Mouse (Mus musculus) midbrain, embryonic 15.5 days (tissue): Measurements from ENCODE around the gene Lsm7. TPM values are rescaled to one million over a fixed set of nuclear protein-coding genes. Genes with fewer than 3 reads are reported as not detected.
"Not testable (repeated sequence)": the region's sequence is repeated elsewhere in the genome, so short reads cannot be mapped to it uniquely, and the experiment has no call there.

Source experiments
- ATAC-seq: fragments of 200-750 bp; cut with Nextera tagmentation; replicated peaks from 2 replicates; pipeline ENCODE4 v1.8.0; 2017; ENCODE audit warnings: moderate TSS enrichment
- H3K27ac ChIP-seq: fragments of 300-500 bp; sonication (generic); 2 replicates; pipeline ENCODE4 v1.5.1; 2015; ENCODE audit warnings: mild to moderate bottlenecking, inconsistent platforms
- H3K27me3 ChIP-seq: fragments of 300-500 bp; sonication (generic); replicated peaks from 2 replicates; pipeline ENCODE4 v1.6.1; 2015; ENCODE audit warnings: inconsistent platforms
- H3K36me3 ChIP-seq: fragments of 300-500 bp; sonication (generic); replicated peaks from 2 replicates; pipeline ENCODE4 v1.6.1; 2015; ENCODE audit warnings: inconsistent platforms
- H3K4me1 ChIP-seq: fragments of 300-500 bp; sonication (generic); 2 replicates; pipeline ENCODE4 v1.6.1; 2015; ENCODE audit warnings: inconsistent platforms
- H3K4me2 ChIP-seq: fragments of 300-500 bp; sonication (generic); 2 replicates; pipeline ENCODE4 v1.6.1; 2015; ENCODE audit warnings: inconsistent platforms, mild to moderate bottlenecking, moderate library complexity
- H3K4me3 ChIP-seq: fragments of 300-500 bp; sonication (generic); 2 replicates; pipeline ENCODE4 v1.5.1; 2015; ENCODE audit warnings: mild to moderate bottlenecking, inconsistent platforms
- H3K9ac ChIP-seq: fragments of 300-500 bp; sonication (generic); 2 replicates; pipeline ENCODE4 v1.6.1; 2015; ENCODE audit warnings: mild to moderate bottlenecking, inconsistent platforms
- H3K9me3 ChIP-seq: fragments of 300-500 bp; sonication (generic); 2 replicates; pipeline ENCODE4 v1.6.1; 2016; ENCODE audit warnings: inconsistent platforms
- WGBS: fragments of 180-500 bp; shearing (Covaris S2); methylation state at CpG from one replicate; pipeline ENCODE4 v1.1.7; 2015; ENCODE audit warnings: mixed read lengths; 5-methylcytosine and 5-hydroxymethylcytosine counted together
- polyA plus RNA-seq: library from polyadenylated mRNA; unstranded; fragments of >200 nt; fragmentation: Nextera tagmentation; extraction: Ambion mirVana; gene quantifications from 2 replicates; pipeline ENCODE4 v1.2.1, GENCODE M21; 2015

The Lsm7 gene
- polyA plus RNA-seq, 1 experiment from 2014 or later: 214 TPM

DNA sequence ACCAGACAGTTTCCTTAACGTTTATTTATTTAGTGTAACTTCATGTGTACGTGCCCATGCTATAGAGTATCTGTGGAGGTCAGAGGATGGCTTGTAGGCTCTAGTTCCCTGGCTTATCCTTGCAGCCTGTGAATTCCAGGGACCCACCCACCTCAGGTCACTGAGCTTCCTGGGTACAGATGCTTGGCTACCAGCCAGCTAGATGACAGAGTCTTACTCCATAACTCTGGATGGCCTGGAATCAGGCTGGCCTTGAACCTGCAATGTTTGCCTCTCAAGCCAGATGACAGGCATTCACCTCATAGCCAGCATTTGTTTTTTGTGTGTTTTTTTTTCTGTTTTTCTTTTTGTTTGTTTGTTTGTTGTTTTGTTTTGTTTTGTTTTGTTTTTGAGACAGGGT lies 37.8 kb downstream of the Lsm7 start:
- Histone ChIP-seq H3K27ac (no peak overlapping the region), H3K9me3 (no peaks in the 10 kb centered on the region), H3K9ac (no peak overlapping the region), H3K4me2 (no peak overlapping the region), H3K4me3 (no peak overlapping the region), H3K27me3 (no peaks in the 10 kb centered on the region), H3K4me1 (no peaks in the 10 kb centered on the region), H3K36me3 (no peaks in the 10 kb centered on the region)
- 72% methylated on average over 2 of the region's 2 CpGs for WGBS
- no peak for ATAC-seq

GRCm38 (mm10) chr10:80816303-80816702 lies 38.7 kb downstream of the Lsm7 start:
- H3K9me3 ChIP-seq, H3K27me3 ChIP-seq, ATAC-seq, H3K4me2 ChIP-seq, H3K4me1 ChIP-seq, H3K27ac ChIP-seq, H3K9ac ChIP-seq, H3K36me3 ChIP-seq, H3K4me3 ChIP-seq: not testable (repeated sequence)
- 77% methylated on average over 3 of the region's 3 CpGs for WGBS

DNA sequence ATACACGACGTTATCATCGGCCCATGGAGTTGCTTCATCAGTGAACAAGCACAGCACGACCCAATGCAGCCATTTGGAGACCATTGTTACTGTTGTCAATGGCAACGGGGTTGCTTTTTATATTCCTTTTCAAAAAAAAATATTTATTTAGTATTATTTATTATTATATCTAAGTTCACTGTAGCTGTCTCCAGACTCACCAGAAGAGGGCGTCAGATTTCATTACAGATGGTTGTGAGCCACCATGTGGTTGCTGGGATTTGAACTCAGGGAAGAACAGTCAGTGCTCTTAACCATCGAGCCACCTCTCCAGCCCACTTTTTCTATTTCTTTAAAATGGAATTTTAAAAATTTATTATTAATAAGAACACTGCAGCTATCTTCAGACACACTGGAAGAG lies 40.2 kb downstream of the Lsm7 start:
- H3K4me2 ChIP-seq: no peak overlapping the region
- no peak overlapping the region for H3K4me3 ChIP-seq
- WGBS: 65% methylated on average over 7 of the region's 7 CpGs
- no peak for ATAC-seq
- H3K27ac ChIP-seq: no peak overlapping the region
- peaks cover 2% of the 10 kb centered on the region; the same call in 1 of the 2 replicates for H3K4me1 ChIP-seq
- H3K27me3 ChIP-seq: peaks cover 10% of the 10 kb centered on the region
- no peaks in the 10 kb centered on the region for H3K36me3 ChIP-seq
- H3K9me3 ChIP-seq: no peaks in the 10 kb centered on the region
- H3K9ac ChIP-seq: no peak overlapping the region

GRCm38 (mm10) chr10:80813366-80813765 lies 41.6 kb downstream of the Lsm7 start, which contains the start of gene Jsrp1:
Gene Jsrp1 (minus strand): TSS chr10:80813498.
- Histone ChIP-seq H3K4me1 (peaks cover 12% of the 10 kb centered on the region), H3K4me3 (no peak within 1 kb of the TSS), H3K36me3 (no peaks in the 10 kb centered on the region), H3K27me3 (peaks cover 21% of the 10 kb centered on the region), H3K9ac (no peak within 1 kb of the TSS), H3K9me3 (no peaks in the 10 kb centered on the region), H3K4me2 (no peak within 1 kb of the TSS), H3K27ac (no peak within 1 kb of the TSS)
- 61% methylated on average over 4 of the region's 4 CpGs for WGBS
- ATAC-seq: no peak

GRCm38 (mm10) chr10:80812391-80813041 lies 42.5 kb downstream of the Lsm7 start:
- H3K27ac ChIP-seq: no peak overlapping the region
- H3K9me3 ChIP-seq: no peaks in the 10 kb centered on the region
- peaks cover 25% of the 10 kb centered on the region for H3K27me3 ChIP-seq
- no peak overlapping the region for H3K4me3 ChIP-seq
- H3K4me2 ChIP-seq: no peak overlapping the region
- H3K9ac ChIP-seq: no peak overlapping the region
- H3K4me1 ChIP-seq: peaks cover 20% of the 10 kb centered on the region
- WGBS: 63% methylated on average over 5 of the region's 5 CpGs
- H3K36me3 ChIP-seq: no peaks in the 10 kb centered on the region
- no peak for ATAC-seq

DNA sequence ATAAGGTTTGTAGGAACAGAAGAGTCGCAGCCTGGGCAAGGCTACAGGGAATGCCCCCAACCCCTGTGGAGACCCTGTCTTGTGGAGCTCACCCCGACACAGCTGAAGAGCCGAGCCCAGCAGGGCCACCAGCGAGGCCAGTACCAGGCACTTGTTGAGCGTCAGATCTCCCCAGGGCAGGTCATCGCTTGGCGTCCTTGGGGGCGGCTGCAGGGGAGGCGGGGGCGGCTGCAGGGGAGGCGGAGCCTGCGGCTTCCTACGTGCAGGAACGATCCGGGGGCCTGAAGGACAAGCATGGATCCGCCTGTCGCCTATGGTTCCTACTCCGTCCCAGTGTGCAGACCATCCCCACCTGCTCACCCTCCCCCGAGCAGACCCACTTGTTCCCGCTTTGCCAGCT lies 44.9 kb downstream of the Lsm7 start:
- WGBS: 2% methylated on average over 20 of the region's 20 CpGs
- H3K4me1 ChIP-seq: peaks cover 37% of the 10 kb centered on the region
- no peaks in the 10 kb centered on the region for H3K9me3 ChIP-seq
- no peaks in the 10 kb centered on the region for H3K36me3 ChIP-seq
- H3K27me3 ChIP-seq: peaks cover 28% of the 10 kb centered on the region
- no peak overlapping the region for H3K4me3 ChIP-seq
- H3K4me2 ChIP-seq: no peak overlapping the region
- no peak overlapping the region for H3K27ac ChIP-seq
- ATAC-seq: no peak
- no peak overlapping the region for H3K9ac ChIP-seq

DNA sequence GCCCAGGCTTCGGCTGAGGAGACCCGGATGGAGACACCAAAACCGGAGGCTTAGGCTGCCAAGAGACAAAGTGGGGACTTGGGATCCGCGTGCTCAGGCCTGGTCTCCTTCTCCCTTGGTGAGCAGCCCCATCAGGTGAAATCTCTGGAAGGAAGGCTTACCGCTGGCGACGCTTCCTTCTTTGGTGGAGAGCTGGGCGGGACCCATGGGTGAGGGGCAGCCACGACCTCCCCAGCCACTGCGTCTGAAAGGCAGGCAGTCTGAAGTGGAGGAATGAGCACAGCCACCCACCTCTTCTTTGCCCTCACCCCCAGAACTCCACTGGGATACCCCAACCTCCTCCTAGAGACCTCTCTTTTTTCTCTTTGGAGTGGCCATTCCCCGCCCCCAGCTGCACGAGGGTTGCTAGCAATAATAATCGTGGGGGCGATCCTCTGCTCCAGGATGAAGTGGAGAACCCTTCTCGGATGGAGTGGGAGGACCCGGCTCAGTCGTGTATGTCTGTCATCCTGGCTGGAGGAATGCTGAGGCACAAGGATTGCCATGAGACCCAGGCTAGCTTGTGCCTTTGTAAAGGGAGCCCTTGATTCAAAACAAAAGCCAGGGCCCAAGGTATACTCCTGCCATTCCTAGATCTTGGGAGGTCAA lies 45.9 kb downstream of the Lsm7 start:
- H3K4me1 ChIP-seq: peaks cover 37% of the 10 kb centered on the region
- no peak overlapping the region for H3K4me3 ChIP-seq
- no peaks in the 10 kb centered on the region for H3K9me3 ChIP-seq
- H3K9ac ChIP-seq: peak overlapping the region; percentile 26; the same call in 1 of the 2 replicates
- H3K4me2 ChIP-seq: peak overlapping the region; percentile 71; the same call in 1 of the 2 replicates
- H3K27me3 ChIP-seq: peaks cover 31% of the 10 kb centered on the region
- no peak overlapping the region for H3K27ac ChIP-seq
- H3K36me3 ChIP-seq: peaks cover 4% of the 10 kb centered on the region; the same call in 1 of the 2 replicates
- no peak for ATAC-seq
- WGBS: 9% methylated on average over 18 of the region's 18 CpGs

DNA sequence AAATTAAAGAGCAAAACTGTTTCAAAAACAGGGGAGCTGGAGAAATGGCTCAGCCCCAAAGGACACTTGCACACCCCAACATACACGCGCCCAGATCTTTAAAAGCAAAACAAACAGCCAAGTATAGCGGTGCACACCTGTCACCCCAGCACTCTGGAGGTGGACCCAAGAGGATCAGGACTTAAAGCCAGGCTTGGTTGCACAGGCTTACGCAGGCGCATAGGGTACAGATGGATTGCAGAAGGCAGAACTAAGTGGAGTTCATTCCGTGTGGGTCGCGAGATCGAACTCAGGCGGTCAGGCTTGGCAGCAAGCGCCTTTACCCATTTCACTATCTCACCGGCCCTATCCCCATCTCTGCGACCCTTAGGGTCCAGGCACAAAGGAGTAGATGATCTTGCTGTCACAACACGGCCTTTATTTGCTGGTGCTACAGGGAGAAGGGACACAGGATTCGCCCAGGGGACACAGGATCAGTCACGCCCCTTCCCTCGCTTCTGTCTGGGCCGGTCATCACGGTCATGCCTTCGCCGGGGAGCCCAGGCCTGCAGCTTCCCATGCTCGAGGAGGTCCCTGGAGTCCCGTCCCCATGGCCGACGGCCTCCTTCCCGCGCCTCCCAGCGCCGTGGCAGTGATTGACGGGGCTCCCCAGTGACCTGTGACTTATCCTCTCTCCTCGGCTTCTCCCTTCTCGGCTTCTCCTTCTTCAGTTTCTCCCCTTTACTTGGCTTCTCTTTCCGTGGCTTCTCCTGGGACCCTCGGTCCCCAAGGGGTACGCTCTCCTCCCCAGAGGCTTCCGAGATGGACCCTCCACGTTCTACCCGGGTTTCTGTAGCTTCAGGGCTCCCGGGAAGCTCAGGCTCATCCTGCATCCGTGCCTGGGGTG lies 46.7 kb downstream of the Lsm7 start:
- Histone ChIP-seq H3K4me1 (peaks cover 37% of the 10 kb centered on the region), H3K4me3 (no peak overlapping the region), H3K9me3 (no peaks in the 10 kb centered on the region), H3K36me3 (peaks cover 11% of the 10 kb centered on the region), H3K27me3 (peaks cover 31% of the 10 kb centered on the region), H3K27ac (no peak overlapping the region), H3K4me2 (peak overlapping the region; percentile 71), H3K9ac (peak overlapping the region; percentile 26; the same call in 1 of the 2 replicates)
- no peak for ATAC-seq
- WGBS: 18% methylated on average over 40 of the region's 40 CpGs

DNA sequence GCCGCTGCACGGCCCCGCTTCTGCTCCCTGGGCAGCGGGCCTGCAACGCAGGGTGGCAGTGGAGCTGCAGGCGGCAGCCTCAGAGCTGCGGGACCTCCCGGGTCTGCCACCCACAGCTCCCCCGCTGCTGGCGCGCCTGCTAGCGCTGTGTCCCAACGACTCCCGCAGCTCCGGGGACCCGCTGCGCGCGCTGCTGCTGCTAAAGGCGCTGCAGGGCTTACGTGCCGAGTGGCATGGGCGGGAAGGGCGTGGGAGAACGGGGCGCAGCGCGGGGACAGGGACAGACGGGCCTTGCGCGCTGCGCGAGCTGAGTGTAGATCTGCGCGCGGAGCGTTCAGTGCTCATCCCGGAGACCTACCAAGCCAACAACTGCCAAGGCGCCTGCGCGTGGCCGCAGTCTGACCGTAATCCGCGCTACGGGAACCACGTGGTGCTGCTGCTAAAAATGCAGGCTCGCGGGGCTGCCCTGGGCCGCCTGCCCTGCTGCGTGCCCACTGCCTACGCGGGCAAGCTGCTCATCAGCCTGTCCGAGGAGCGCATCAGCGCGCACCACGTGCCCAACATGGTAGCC lies 47.9 kb downstream of the Lsm7 start:
- H3K9me3 ChIP-seq: no peaks in the 10 kb centered on the region
- H3K27ac ChIP-seq: peak overlapping the region; percentile 81
- WGBS: 1% methylated on average over 58 of the region's 58 CpGs
- H3K36me3 ChIP-seq: peaks cover 23% of the 10 kb centered on the region
- peaks cover 31% of the 10 kb centered on the region for H3K27me3 ChIP-seq
- peak overlapping the region; percentile 40 for H3K4me3 ChIP-seq
- H3K4me2 ChIP-seq: peak overlapping the region; percentile 71
- peak; percentile 89 for ATAC-seq
- peaks cover 37% of the 10 kb centered on the region for H3K4me1 ChIP-seq
- peak overlapping the region; percentile 45 for H3K9ac ChIP-seq

DNA sequence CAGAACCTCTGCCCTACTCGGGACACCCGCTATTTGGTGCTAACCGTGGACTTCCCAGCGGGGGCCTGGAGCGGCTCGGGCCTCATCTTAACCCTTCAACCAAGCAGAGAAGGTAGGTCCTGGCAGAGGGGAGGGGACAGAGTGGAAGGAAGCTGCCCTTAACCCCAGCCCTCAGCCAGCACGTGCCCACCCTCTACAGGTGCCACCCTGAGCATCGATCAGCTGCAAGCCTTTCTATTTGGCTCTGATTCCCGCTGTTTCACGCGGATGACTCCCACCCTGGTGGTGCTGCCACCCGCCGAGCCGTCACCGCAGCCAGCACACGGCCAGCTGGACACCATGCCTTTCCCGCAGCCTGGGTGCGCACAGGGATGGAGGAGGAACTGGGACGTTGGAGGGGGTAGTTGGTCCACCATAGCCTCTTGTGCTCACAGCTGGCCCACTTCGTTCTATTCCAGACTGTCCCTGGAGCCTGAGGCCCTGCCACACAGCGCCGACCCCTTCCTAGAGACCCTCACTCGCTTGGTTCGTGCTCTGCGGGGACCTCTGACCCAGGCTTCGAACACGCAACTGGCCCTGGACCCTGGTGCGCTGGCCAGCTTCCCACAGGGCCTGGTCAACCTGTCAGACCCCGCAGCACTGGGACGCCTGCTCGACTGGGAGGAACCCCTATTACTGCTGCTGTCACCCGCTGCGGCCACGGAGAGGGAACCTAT lies 48.5 kb downstream of the Lsm7 start:
- peak overlapping the region; percentile 71 for H3K4me2 ChIP-seq
- H3K4me1 ChIP-seq: peaks cover 37% of the 10 kb centered on the region
- peaks cover 31% of the 10 kb centered on the region for H3K27me3 ChIP-seq
- H3K36me3 ChIP-seq: peaks cover 29% of the 10 kb centered on the region
- WGBS: 39% methylated on average over 34 of the region's 34 CpGs
- H3K9ac ChIP-seq: peak overlapping the region; percentile 45
- peak overlapping the region; percentile 81 for H3K27ac ChIP-seq
- 0 out of 2 replicates have a peak, but pooled peaks have one; percentile 10 for ATAC-seq
- H3K9me3 ChIP-seq: no peaks in the 10 kb centered on the region
- H3K4me3 ChIP-seq: peak overlapping the region; percentile 40

DNA sequence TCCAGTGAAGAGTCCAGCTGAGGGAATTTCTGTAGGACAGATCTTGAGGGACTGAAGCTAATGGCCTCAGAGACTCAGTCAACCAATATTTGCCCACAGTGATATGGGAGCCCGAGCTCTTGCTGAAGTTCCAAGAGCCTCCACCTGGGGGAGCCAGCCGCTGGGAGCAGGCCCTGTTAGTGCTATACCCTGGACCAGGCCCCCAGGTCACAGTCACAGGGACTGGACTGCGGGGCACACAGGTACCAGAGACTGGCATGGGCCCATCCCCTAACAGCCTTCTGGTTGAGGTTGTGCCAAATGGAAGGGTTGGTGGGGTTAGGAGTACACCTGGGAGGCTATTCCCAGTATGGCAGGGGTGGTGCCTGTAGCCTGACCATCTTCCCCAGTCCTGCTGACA lies 49.1 kb downstream of the Lsm7 start:
- peaks cover 31% of the 10 kb centered on the region for H3K27me3 ChIP-seq
- H3K9ac ChIP-seq: no peak overlapping the region
- peaks cover 37% of the 10 kb centered on the region for H3K4me1 ChIP-seq
- no peak overlapping the region for H3K4me3 ChIP-seq
- no peak overlapping the region for H3K27ac ChIP-seq
- H3K4me2 ChIP-seq: no peak overlapping the region
- 13% methylated on average over 3 of the region's 3 CpGs for WGBS
- peaks cover 34% of the 10 kb centered on the region for H3K36me3 ChIP-seq
- no peak for ATAC-seq
- H3K9me3 ChIP-seq: no peaks in the 10 kb centered on the region
